Mouse (Mus musculus): ENCODE data around the gene Smim1.

Gene Smim1

DNA sequence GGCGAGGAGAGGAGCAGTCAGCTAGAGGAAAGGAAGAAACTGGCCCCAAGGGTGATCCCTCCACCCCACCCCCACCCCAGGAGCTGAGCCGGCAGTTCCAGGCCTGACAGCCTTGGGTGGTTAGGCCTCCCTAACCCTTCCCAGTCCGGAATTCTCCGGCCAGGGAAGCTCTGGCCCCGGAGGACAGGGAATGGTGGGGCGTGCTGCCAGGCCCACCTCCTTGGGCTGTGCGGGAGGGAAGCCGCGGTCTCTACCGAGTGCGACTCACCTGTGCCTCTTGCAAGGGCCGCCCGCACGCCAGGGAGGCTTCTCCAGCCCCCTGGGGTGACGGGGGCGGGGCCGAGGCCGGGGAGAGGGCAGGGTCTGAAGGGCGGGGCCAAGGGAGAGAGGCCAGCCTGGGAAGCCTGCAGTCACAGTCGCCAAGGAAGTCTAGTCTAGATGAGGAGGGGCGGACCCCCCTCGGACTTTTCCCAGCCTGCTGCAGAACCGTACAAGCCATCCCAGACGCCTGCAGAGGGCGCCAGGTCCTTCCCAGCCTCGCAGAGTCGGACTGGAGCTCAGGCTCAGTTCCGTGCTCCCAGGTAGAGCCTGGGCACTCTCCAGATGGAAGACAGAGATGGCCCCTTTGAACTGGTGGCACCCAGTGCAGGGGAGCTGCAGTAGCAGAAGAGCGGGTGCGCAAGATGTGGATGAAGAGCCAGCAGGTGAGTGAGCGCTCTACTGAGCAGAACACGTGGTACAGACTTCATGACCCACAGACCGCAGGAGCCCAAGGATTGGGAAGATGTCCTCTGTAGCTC is at the start of gene Smim1:
TSS of gene Smim1 (minus strand) at position 590 of the 800 bp plus-strand sequence.
- DNase-seq (ENCODE audit: low spot score in 2 of 2) = peak; percentile 79 to 81

DNA sequence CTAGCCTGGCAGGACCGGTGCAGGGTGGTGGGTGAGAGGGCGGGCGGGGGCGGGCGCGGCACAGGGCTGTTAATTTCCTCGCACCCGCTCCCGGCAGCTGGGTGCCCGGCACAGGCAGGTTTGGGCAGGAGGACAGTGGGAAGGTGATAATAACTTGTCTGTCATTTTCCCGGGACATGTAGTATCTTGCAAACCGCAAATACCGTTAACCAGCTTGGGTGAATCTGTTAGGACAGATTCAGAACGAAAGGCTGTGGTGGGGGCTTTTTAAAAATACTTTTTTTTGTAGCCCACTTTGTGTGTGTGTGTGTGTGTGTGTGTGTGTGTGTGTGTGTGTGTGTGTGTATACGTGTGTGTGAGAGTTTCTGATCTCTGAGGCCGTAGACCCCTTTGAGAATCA is 45.9 kb upstream of the Smim1 start:
- no peak for DNase-seq (ENCODE audit: low spot score in 2 of 2)

DNA sequence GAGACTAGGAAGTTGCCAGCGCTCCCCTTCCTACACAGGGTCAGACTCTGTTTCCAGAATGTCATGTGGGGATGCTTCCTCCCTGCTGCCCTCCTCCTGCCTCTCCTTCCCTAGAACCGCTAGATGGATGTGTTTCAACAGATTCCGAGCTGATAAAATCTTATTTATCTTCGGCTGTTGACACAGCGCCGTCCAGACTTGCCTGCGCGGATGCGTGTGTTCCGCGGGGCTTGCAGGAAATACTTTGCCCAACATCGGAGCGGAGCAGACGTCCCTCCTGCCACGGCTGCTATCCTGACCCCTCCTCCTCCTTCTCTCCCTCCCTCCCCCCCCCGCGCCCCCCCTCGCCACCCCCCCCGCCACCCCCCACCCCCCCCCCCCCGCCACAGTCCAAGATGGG is 45.5 kb upstream of the Smim1 start:
- DNase-seq (ENCODE audit: low spot score in 2 of 2) = no peak

DNA sequence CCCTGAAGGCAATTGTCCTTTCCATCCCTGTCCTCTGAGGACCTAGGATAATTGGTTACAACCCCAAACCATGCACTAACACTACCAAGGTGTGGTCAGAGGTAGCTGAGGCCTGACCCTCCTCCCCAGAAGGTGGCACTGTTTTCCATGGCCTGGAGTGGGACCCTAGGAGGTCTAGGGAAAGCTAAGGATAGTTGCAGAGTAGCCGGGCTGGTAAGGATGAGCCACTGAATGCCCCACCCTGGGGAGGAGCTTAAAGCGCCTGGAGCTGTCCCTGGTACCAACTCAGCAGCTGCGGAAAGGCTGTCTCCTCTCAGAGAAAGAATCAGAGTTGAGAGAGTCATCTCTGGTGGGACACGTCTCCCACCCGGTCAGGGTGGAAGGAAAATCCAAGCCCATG is 44.9 kb upstream of the Smim1 start:
- no peak for DNase-seq (ENCODE audit: low spot score in 2 of 2)

- DNase-seq (ENCODE audit: low spot score in 2 of 2) = no peak
These were observed 39.1 kb upstream of the Smim1 start for GRCm38 (mm10) chr4:154064827-154065773.

DNA sequence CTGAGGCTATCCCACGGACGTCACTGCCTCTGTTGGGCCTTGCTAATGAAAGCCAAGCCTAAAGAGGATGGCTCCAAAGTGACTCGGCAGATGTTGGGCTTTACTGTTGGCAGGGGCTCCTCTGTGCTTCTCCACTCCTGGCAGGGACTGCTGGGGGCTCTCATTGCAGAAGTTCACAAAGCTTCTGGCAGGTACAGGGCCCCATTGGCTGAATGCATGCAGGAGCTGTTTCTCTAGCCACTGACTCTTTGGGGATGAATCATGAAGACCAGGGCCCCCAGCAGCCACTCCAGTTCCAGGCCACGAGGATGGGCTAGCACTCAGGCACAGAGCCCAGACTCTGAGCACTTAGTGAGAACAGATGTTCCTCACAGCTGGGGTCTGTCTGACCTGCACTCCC is 31.7 kb upstream of the Smim1 start:
- no peak for DNase-seq (ENCODE audit: low spot score in 2 of 2)

- DNase-seq (ENCODE audit: low spot score in 2 of 2) = no peak
These were observed 30.6 kb upstream of the Smim1 start for GRCm38 (mm10) chr4:154056661-154057060.

GRCm38 (mm10) chr4:154056046-154056445 is 30.0 kb upstream of the Smim1 start:
- no peak for DNase-seq (ENCODE audit: low spot score in 2 of 2)

- no peak for DNase-seq (ENCODE audit: low spot score in 2 of 2)
These were observed 29.5 kb upstream of the Smim1 start for GRCm38 (mm10) chr4:154055482-154055881.

DNA sequence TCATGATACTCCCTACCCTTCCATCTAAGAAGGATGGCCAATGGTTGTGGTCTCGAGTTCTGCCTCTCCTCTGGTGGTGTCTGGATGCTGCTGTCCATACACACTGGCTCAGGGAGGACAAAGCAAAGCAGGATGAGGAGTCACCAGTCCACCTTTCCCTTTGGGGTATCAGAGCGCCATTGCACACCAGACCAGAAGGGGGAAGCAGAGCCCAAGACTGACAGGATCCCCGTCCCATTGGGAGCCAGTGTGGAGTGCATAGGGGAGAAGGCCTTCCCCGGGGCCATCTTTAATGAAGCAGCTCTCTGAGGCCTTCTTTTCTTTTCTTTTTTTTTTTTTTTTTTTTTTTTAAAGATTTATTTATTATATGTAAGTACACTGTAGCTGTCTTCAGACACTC is 27.0 kb upstream of the Smim1 start:
- no peak for DNase-seq (ENCODE audit: low spot score in 2 of 2)

GRCm38 (mm10) chr4:154051401-154051800 is 25.4 kb upstream of the Smim1 start:
- no peak for DNase-seq (ENCODE audit: low spot score in 2 of 2)

- no peak for DNase-seq (ENCODE audit: low spot score in 2 of 2)
These were observed 19.8 kb upstream of the Smim1 start for GRCm38 (mm10) chr4:154045837-154046236.

DNA sequence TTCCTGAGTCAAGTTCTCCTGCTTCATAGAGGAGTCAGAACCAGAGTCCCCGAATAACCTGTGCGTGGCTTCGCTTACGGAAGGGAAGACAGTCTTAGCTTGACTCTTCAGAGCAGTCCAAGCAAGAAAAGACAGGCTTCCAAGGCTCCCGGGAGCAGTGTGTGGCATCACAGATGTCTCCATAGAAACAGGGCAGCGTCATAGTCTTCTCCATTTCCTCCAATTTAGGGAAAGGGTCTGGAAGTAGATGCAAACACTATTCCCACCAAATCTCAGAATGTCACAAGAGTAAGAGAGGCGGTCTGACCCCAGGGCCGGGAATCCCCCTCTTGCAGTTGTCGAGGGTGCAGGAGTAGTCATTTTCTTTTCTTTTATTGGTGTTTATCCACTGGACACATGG is 16.5 kb upstream of the Smim1 start, which contains the start of gene Ccdc27:
TSS of gene Ccdc27 (minus strand) at position 101 of the 400 bp plus-strand sequence.
- no peak for DNase-seq (ENCODE audit: low spot score in 2 of 2)

GRCm38 (mm10) chr4:154037123-154037522 is 11.1 kb upstream of the Smim1 start:
- DNase-seq (ENCODE audit: low spot score in 2 of 2) = no peak

DNA sequence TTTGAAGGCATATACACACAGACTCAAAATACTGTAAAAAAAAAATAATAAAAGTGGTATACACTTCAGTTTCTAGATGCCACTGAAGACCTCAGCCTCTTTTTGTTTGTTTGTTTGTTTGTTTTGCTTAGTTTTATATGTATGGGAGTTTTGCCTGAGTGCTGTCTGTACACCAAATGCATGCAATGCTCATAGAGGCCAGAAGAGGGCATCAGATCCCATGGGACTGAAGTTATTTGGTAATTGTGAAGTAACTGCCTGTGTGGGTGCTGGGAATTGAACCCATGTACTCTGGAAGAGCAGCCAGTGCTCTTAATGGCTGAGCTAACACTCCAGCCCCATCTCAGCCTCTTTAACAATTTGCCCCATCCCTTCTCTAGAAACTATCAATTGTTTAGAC is 2.6 kb upstream of the Smim1 start:
- no peak for DNase-seq (ENCODE audit: low spot score in 2 of 2)

- no peak for DNase-seq (ENCODE audit: low spot score in 2 of 2)
These were observed 2.0 kb upstream of the Smim1 start for GRCm38 (mm10) chr4:154028066-154028465.

- no peak for DNase-seq (ENCODE audit: low spot score in 2 of 2)
These were observed 371 bp upstream of the Smim1 start for GRCm38 (mm10) chr4:154026441-154026761.

- DNase-seq (ENCODE audit: low spot score in 2 of 2) = no peak
These were observed 1.1 kb downstream of the Smim1 start for GRCm38 (mm10) chr4:154024729-154025521.

- peak in 1 of 2 experiments; percentile 53 for DNase-seq (ENCODE audit: low spot score in 2 of 2)
These were observed 2.1 kb downstream of the Smim1 start for GRCm38 (mm10) chr4:154023754-154024601.

- no peak for DNase-seq (ENCODE audit: low spot score in 2 of 2)
These were observed 3.2 kb downstream of the Smim1 start for GRCm38 (mm10) chr4:154022844-154023243.

GRCm38 (mm10) chr4:154022407-154022806 is 3.6 kb downstream of the Smim1 start:
- peak in 1 of 2 experiments; percentile 72 for DNase-seq (ENCODE audit: low spot score in 2 of 2)
